Mouse (Mus musculus): ENCODE measurements around the gene Atl1.

DNA sequence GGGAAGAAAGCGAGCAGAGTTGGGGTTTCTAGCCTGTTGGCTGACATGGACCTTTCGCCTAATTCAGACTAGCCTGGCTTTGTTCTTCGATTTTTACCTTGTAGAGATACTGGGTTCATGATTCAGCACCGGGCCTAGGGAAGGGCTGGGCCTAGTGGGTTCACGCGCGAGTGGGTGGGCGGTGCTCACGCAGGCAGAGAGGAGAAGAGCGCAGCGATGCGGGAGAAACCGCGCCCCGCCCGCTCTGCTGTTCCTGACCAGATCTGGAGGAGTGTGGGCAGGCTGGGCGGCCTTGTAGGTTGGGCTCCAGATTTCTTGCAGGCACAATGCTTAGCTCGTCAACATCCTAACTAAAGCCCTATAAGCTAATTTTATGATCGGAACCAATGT lies 16.1 kb downstream of the Atl1 start:
- TF ChIP-seq POLR2A (IDR thresholded peaks at IDR 0.05; ENCODE audit: extremely low read depth, insufficient read depth, low read length) (peak; percentile 78), CTCF (IDR thresholded peaks at IDR 0.05; ENCODE audit: extremely low read depth, insufficient read depth, low read length) (no peak)
